Mouse (Mus musculus): ENCODE measurements around the gene Osr1. TPM values are rescaled to one million over a fixed set of nuclear protein-coding genes. Genes with fewer than 3 reads are reported as not detected.

Osr1 gene
- polyA plus RNA-seq, 1 experiment from 2014 or later: 14.0 TPM

DNA sequence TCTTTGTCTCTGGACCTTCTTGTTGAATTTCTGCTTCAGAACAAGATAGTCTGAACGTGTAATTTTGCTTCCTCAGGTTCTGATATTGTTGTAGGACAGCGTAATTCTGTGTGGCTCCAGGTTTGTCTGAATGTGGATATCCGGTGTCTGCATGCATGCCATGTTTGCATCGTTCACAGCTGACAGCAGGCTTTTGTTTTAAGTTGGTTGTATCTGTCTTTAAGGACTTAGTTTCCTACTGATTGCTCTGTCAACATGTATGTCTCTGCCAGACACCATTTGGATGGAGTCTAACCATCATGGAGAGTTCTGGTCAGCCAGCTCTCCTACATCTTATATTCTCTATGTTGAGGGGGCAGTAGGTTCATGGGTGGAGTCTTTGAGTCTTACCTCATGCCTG, 8.7 kb downstream of the Osr1 start:
- H3K36me3 ChIP-seq: no peaks in the 10 kb centered on the region

DNA sequence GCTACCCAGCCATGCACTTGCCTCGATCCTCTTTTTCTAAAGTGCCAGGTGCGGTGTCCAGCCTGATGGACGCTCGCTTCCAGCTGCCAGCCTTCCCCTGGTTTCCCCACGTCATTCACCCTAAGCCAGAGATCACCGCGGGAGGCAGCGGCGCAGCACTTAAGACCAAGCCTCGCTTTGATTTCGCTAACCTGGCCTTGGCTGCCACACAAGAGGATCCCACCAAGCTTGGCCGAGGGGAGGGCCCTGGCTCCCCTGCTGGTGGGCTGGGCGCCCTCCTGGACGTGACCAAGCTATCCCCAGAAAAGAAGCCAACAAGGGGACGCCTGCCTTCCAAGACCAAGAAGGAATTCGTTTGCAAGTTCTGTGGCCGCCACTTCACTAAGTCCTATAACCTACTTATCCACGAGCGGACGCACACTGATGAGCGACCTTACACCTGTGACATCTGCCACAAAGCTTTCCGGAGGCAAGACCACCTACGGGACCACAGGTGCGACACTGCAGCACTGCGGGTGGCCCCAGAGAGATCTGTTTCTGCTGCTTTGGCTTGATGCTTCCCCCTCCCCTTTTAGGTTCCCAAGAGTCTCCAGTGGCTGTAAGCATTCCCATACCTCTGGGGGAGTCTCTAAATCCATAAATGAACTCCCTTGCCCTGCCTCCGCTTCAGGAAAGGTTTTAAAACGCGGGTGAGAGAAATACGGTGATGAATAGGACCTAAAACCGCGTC, 9.6 kb downstream of the Osr1 start:
- no peak overlapping the region for H3K9ac ChIP-seq
- H3K4me3 ChIP-seq: no peak overlapping the region
- no peak for ATAC-seq (ENCODE audit: low FRiP score, low read depth)
- WGBS: 1% methylated on average over 31 of the region's 31 CpGs
- H3K4me1 ChIP-seq: peaks cover 4% of the 10 kb centered on the region
- H3K27ac ChIP-seq: no peak overlapping the region
- H3K4me2 ChIP-seq (replicated peaks): no peak overlapping the region; the same call in 1 of the 2 replicates
- peaks cover 100% of the 10 kb centered on the region for H3K27me3 ChIP-seq (replicated peaks)
- no peaks in the 10 kb centered on the region for H3K9me3 ChIP-seq
- H3K36me3 ChIP-seq: no peaks in the 10 kb centered on the region

More for the DNA sequence above, 8.7 kb downstream of the Osr1 start:
- no peak for ATAC-seq (ENCODE audit: low FRiP score, low read depth)
- Histone ChIP-seq H3K9ac (no peak overlapping the region), H3K27ac (no peak overlapping the region), H3K4me3 (no peak overlapping the region), H3K4me2 (replicated peaks) (no peak overlapping the region; the same call in 1 of the 2 replicates), H3K9me3 (no peaks in the 10 kb centered on the region), H3K27me3 (replicated peaks) (peaks cover 100% of the 10 kb centered on the region), H3K4me1 (peaks cover 8% of the 10 kb centered on the region)
- WGBS: 6% methylated on average over 4 of the region's 4 CpGs

DNA sequence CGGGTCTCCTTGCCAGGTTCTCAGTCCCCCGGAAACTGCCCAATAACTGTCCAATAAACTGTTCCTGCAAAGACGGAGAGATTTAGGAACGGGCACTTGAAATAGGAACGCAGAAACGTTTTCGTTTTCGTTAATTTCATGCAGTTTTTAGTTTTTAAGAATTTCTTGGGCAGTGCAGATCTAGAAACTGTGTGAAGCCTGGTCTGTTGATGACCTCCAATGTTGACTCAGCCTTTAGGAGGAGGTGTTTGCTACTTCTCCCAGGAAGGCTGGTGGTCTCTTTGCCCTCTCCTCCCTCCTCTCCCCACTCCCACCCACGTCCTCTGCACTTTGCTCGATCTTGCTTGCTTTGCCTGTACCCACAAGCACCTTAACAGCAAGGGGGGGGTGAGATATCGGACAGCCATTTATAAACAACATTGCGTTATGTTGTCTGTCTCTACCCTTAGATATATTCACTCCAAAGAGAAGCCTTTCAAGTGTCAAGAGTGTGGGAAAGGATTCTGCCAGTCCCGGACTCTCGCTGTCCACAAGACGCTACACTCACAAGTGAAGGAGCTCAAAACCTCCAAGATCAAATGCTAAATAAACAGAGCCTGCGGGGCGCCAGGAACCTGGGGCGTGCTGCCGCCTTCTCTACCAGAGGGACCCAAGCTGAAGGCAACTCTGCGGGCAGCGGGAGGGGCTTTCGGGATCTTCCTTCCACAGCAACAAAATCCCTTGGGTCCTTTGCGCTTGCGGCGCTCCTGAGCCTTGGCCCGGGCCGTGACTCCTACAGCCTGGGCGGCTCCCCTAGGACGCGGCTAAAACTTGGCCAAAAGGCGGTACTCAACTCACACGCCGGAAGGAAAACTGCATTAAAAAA, 10.4 kb downstream of the Osr1 start:
- Histone ChIP-seq H3K4me3 (no peak overlapping the region), H3K27me3 (replicated peaks) (peaks cover 92% of the 10 kb centered on the region), H3K9ac (no peak overlapping the region), H3K4me2 (replicated peaks) (peak overlapping the region; percentile 39; the same call in 1 of the 2 replicates), H3K9me3 (no peaks in the 10 kb centered on the region), H3K4me1 (peaks cover 4% of the 10 kb centered on the region; the same call in 1 of the 2 replicates), H3K36me3 (no peaks in the 10 kb centered on the region), H3K27ac (no peak overlapping the region)
- 2% methylated on average over 33 of the region's 33 CpGs for WGBS
- no peak for ATAC-seq (ENCODE audit: low FRiP score, low read depth)

DNA sequence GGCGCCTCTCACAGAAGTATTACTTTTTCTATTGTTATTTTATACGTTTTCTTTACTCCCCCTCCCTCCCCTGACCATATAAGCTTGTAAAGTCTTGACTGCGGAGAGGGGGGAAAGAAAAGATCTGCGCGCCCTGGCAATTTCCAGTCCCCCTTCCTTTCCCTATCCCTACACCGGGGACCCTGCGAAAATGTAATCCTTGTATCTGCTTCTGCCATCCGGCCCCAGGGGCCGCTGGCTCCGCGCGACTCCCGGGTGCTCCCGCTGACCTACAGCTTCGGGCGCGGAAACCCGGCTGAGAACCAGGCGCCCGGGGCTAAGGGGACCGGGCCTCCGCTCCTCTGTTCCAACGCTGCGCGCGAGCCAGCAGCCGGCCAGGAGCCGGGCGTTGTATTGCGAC, 11.1 kb downstream of the Osr1 start:
- WGBS: under 1% methylated on average over 30 of the region's 30 CpGs
- ATAC-seq (ENCODE audit: low FRiP score, low read depth): no peak
- H3K27me3 ChIP-seq (replicated peaks): peaks cover 85% of the 10 kb centered on the region
- H3K9me3 ChIP-seq: no peaks in the 10 kb centered on the region
- peak overlapping the region; percentile 39 for H3K4me2 ChIP-seq (replicated peaks)
- no peak overlapping the region for H3K27ac ChIP-seq
- H3K4me3 ChIP-seq: no peak overlapping the region
- H3K4me1 ChIP-seq: peaks cover 4% of the 10 kb centered on the region; the same call in 1 of the 2 replicates
- H3K36me3 ChIP-seq: no peaks in the 10 kb centered on the region
- H3K9ac ChIP-seq: no peak overlapping the region

DNA sequence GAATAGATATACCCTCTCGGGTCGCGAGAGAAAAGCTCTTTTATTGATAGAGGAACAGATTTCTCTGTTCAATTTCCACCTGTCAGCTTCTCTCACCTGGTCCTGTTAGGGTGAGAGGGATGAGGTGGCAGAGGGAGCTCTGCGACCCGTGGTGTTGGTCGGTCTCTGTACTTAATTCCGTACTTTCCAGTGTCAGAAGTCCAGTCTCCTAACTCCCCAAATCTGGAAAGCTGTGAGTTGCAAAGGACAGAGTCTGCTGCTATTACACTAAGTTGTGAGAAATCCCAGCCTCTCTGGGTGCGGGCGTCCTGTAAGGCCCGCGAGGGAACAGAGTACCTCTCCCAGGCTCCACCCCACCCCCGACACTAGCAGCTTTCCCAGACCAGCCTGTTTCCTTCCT, 11.6 kb downstream of the Osr1 start:
- H3K36me3 ChIP-seq: no peaks in the 10 kb centered on the region
- H3K27ac ChIP-seq: no peak overlapping the region
- H3K4me3 ChIP-seq: no peak overlapping the region
- H3K9me3 ChIP-seq: no peaks in the 10 kb centered on the region
- H3K9ac ChIP-seq: no peak overlapping the region
- H3K4me2 ChIP-seq (replicated peaks): no peak overlapping the region
- WGBS: 2% methylated on average over 12 of the region's 12 CpGs
- ATAC-seq (ENCODE audit: low FRiP score, low read depth): no peak
- peaks cover 80% of the 10 kb centered on the region for H3K27me3 ChIP-seq (replicated peaks)
- peaks cover 4% of the 10 kb centered on the region; the same call in 1 of the 2 replicates for H3K4me1 ChIP-seq

DNA sequence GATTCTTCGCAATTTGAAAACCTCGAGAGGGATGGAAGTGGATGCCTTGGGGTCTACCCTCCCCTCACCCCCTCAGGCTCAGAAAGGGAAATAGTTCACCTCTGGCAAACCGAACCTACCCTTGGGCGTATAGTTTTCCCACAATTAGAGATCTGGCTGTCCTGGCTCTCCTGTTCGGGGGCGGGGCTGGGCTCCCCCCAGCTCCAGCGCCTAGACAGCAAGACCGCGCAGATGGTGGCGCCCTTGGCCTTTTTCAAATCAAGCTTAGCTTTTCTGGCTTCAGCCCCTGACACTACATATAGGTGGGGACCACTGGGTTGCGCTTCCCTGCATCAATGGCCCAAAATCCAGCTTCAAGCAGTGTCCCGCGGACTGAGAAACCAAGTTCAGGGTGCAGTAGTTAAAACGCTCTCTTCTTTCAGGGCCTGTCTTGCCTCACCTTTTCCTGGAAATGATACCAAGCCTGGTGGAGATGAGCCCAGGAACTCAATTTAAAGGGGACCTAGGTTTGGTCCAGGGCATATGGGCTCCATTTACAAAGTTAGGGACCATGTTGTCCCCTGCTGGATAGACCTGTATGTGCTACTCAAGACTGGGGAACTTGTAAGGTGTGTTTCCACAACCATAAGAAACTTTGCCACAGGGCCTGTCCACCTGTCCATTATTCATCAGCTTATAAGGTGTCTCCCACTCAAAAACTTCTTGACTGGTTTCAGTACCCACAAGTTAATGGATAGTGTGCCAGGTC, 12.5 kb downstream of the Osr1 start:
- Histone ChIP-seq H3K36me3 (no peaks in the 10 kb centered on the region), H3K9me3 (no peaks in the 10 kb centered on the region), H3K4me1 (peaks cover 4% of the 10 kb centered on the region; the same call in 1 of the 2 replicates), H3K4me3 (no peak overlapping the region), H3K4me2 (replicated peaks) (no peak overlapping the region), H3K27me3 (replicated peaks) (peaks cover 71% of the 10 kb centered on the region), H3K27ac (no peak overlapping the region), H3K9ac (no peak overlapping the region)
- 5% methylated on average over 14 of the region's 14 CpGs for WGBS
- ATAC-seq (ENCODE audit: low FRiP score, low read depth): no peak

DNA sequence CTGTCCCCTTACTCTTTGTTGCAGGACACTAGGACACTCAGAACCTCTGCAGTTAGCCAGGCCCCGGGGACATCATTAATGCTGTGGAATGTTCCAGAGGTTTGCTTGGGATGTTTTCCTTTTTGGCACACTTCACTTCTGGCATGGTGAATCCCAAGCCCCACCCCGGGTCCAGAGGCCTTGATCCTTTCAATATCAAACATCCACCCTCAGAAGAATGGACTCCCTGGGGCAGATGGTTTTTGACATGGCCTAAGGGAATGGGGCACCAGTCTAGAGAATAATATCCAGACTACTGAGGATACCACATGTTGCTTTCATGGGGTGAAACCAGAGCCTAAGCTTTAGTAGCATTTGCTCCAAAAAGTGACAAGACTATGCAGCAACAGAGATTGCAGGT, 13.5 kb downstream of the Osr1 start:
- peaks cover 61% of the 10 kb centered on the region for H3K27me3 ChIP-seq (replicated peaks)
- H3K4me1 ChIP-seq: peaks cover 4% of the 10 kb centered on the region; the same call in 1 of the 2 replicates
- H3K36me3 ChIP-seq: no peaks in the 10 kb centered on the region
- H3K4me3 ChIP-seq: no peak overlapping the region
- WGBS: 15% methylated on average over 2 of the region's 2 CpGs
- no peak overlapping the region for H3K9ac ChIP-seq
- H3K9me3 ChIP-seq: no peaks in the 10 kb centered on the region
- H3K4me2 ChIP-seq (replicated peaks): no peak overlapping the region
- no peak for ATAC-seq (ENCODE audit: low FRiP score, low read depth)
- H3K27ac ChIP-seq: no peak overlapping the region

DNA sequence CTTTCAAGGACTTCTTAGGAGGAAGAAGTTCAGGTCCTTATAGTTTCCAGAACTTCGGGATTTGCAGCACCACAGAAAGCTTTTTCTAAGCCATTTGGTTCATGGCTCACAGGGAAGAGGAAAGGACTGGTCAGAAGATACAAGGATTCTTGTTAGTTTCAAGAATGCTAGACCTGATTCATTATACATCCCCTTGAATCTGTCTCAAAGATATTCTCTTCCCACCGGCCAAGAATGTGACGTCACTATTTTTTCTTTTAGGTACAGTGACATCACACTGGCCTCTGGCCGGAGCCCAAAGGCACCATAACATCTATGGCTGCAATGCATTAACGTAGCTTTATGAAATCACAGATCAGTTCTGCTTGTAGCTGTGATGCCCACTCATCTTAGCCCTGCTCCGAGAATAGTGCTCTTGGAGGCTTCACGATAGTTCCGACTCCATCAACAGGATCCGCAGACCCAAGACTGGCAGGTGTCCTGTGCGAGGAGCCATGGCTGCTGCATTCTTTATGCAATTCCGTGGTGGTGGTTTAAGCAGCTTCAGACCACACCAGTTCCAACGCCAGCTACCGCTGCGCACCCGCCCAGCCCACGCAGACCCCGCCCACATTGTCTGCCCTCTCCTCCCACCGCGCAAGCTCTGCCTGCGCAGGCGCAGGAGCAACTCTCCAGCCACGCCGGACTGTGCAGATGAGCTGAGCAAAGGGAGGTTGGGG, 14.6 kb downstream of the Osr1 start:
- peak; percentile 91 for ATAC-seq (ENCODE audit: low FRiP score, low read depth)
- H3K4me2 ChIP-seq (replicated peaks): peak overlapping the region; percentile 71
- WGBS: under 1% methylated on average over 23 of the region's 23 CpGs
- no peaks in the 10 kb centered on the region for H3K9me3 ChIP-seq
- peak overlapping the region; percentile 37 for H3K4me3 ChIP-seq
- no peak overlapping the region for H3K27ac ChIP-seq
- peaks cover 4% of the 10 kb centered on the region; the same call in 1 of the 2 replicates for H3K4me1 ChIP-seq
- peaks cover 50% of the 10 kb centered on the region for H3K27me3 ChIP-seq (replicated peaks)
- peak overlapping the region; percentile 19; the same call in 1 of the 2 replicates for H3K9ac ChIP-seq
- H3K36me3 ChIP-seq: no peaks in the 10 kb centered on the region

DNA sequence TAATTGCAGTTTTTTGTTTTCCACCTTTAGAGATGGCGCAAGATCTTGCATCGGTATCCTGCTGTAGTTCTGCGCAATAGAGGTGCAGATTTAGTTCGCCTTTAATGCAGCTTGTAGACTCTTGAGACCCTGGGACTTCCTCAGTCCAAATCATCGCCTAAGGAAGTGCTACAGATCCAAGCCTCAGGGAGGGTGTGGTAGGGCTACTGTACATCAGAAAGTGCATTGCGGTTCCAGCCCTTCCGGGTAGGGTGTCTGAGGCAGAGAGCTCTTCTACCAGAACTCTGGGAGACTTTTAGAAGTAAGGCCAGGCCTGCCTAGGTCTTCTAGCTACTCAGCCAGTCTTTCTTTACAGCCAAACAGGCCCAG, 15.2 kb downstream of the Osr1 start:
- Histone ChIP-seq H3K27ac (no peak overlapping the region), H3K9me3 (no peaks in the 10 kb centered on the region), H3K4me2 (replicated peaks) (peak overlapping the region; percentile 71), H3K36me3 (no peaks in the 10 kb centered on the region), H3K27me3 (replicated peaks) (peaks cover 44% of the 10 kb centered on the region), H3K4me3 (peak overlapping the region; percentile 37), H3K9ac (peak overlapping the region; percentile 19; the same call in 1 of the 2 replicates), H3K4me1 (0 out of 2 replicates have a peak, but pooled peaks cover 8% of the 10 kb centered on the region)
- ATAC-seq (ENCODE audit: low FRiP score, low read depth): peak; percentile 22
- 4% methylated on average over 7 of the region's 7 CpGs for WGBS

DNA sequence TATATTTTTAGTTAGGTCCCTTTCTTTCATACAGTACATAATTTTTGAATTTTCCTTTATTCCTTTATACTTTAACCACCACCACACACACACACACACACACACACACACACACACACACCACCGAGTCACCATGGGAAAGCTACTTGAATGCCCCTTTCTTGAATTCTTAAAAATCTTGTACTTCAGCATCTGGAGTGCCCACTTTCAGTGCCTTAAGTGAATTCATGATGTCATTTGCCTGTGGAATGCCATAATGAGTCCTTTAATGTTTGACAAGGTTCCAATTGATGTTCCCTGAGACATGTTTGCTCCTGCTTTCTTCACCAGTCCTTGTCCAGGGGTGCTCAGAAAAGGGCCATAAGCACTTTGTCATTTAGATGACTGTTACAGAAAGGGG, 17.8 kb downstream of the Osr1 start:
- no peak for ATAC-seq (ENCODE audit: low FRiP score, low read depth)
- no peak overlapping the region for H3K4me3 ChIP-seq
- WGBS: 84% methylated on average over 1 of the region's 1 CpGs
- H3K4me1 ChIP-seq: 0 out of 2 replicates have a peak, but pooled peaks cover 8% of the 10 kb centered on the region
- H3K27ac ChIP-seq: no peak overlapping the region
- H3K27me3 ChIP-seq (replicated peaks): peaks cover 18% of the 10 kb centered on the region
- H3K36me3 ChIP-seq: no peaks in the 10 kb centered on the region
- no peak overlapping the region for H3K9ac ChIP-seq
- H3K4me2 ChIP-seq (replicated peaks): no peak overlapping the region
- H3K9me3 ChIP-seq: no peaks in the 10 kb centered on the region

DNA sequence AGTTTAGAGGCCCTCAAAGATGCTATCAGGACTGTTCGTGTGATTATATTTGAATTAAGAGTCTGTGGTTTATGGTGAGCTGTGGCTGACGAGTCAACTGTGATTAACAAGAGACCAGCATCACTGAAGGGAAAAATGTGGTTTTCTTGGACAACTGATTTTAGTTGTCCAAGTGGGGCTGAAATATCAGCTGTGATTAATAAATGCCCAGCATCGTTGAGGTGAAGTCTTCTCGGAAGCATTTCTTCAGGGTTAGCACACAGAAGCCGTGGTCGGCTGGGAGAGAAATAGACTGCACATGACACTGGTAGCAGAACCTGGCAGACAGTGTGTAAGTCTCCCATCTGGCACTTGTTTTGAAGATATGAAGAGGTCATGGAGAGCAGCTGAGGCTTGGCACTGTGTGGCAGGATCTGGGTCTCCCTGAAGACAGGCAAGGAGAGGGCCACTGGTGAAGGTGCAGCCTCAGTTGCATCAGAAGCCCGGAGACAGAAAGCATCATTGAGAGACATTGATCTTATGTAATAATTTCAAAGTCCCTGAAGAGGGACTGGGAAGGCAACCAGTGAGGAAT, 19.7 kb downstream of the Osr1 start:
- H3K9me3 ChIP-seq: no peaks in the 10 kb centered on the region
- H3K27me3 ChIP-seq (replicated peaks): no peaks in the 10 kb centered on the region
- H3K4me3 ChIP-seq: no peak overlapping the region
- no peaks in the 10 kb centered on the region for H3K36me3 ChIP-seq
- no peak overlapping the region for H3K4me2 ChIP-seq (replicated peaks)
- no peak overlapping the region for H3K9ac ChIP-seq
- no peak for ATAC-seq (ENCODE audit: low FRiP score, low read depth)
- no peak overlapping the region for H3K27ac ChIP-seq
- WGBS: 75% methylated on average over 7 of the region's 7 CpGs
- H3K4me1 ChIP-seq: 0 out of 2 replicates have a peak, but pooled peaks cover 5% of the 10 kb centered on the region

Data from neural tube, embryonic 12.5 days (tissue).